Mouse (Mus musculus): ENCODE measurements at regions not wholly inside any gene's neighbourhood (a gene's known extent, or its start where the extent isn't known, plus 50 kb on each side); places are given as distances from the start of the nearest gene placed in this dataset.

DNA sequence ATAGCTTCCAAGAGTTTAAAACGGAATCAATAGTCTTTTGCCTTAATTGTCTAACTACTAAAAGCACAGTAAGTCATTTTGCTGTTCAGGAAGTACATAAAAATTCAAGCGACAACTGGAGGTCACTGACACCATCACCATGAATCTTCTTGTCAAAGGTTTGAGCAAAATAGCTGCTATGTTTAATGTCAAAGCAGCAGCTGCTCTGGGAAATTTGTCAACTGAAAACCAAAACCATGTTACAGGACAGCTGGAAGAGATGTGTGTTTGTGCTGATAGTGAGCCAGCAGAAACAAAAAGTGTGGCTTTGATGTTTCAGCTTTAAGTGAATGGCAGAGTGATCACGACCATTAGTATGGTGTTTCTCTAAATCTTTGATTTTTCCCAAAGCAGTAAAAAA is 100.7 kb downstream of the Il13ra2 start:
- peak; percentile 51 for DNase-seq (ENCODE audit: low spot score)

DNA sequence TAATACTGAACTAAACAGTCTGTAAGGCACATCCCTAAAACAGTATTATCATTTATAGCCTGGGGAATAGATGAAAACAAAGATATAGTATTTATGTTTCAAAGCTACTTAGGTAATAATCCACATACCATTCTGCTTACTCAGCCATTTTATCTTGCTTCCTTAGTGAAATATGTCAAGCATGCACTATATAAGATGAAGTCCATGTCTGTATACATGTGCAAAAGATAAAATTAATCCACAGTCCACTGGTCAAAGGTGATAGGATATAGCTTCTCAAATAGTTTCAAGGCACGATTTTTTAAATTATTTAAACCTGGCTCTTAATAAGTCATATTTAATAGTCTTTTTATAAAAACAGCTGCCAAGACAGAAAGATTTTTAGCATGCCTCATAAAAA is 102.8 kb downstream of the Il13ra2 start:
- no peak for DNase-seq (ENCODE audit: low spot score)
